Mouse (Mus musculus) urinary bladder, postnatal 14 days (tissue): ENCODE results near the gene Chn2.
A peak's percentile ranks its signal among the peaks of the same experiment; 100 is the strongest.

Experiments used
- DNase-seq: peaks from one replicate; pipeline ENCODE4 v3.0.0; 2021; ENCODE audit warnings: low spot score

Gene Chn2

GRCm38 (mm10) chr6:54076625-54077024 lies 37.3 kb downstream of the Chn2 start:
- no peak for DNase-seq

GRCm38 (mm10) chr6:54078269-54078668 lies 38.9 kb downstream of the Chn2 start:
- no peak for DNase-seq

- DNase-seq, result no peak
Observed at GRCm38 (mm10) chr6:54079881-54080280, 40.5 kb downstream of the Chn2 start.

GRCm38 (mm10) chr6:54080518-54081285 lies 41.3 kb downstream of the Chn2 start:
- DNase-seq, result no peak

GRCm38 (mm10) chr6:54082576-54082975 lies 43.2 kb downstream of the Chn2 start:
- no peak for DNase-seq

GRCm38 (mm10) chr6:54084046-54084445 lies 44.7 kb downstream of the Chn2 start:
- DNase-seq, result no peak

- no peak for DNase-seq
Observed at GRCm38 (mm10) chr6:54085009-54085408, 45.7 kb downstream of the Chn2 start.

- no peak for DNase-seq
Observed at GRCm38 (mm10) chr6:54088168-54088567, 48.8 kb downstream of the Chn2 start.

GRCm38 (mm10) chr6:54090822-54091221 lies 51.5 kb downstream of the Chn2 start:
- no peak for DNase-seq

GRCm38 (mm10) chr6:54092920-54093319 lies 53.6 kb downstream of the Chn2 start:
- no peak for DNase-seq

- DNase-seq, result no peak
Observed at GRCm38 (mm10) chr6:54096147-54096761, 56.9 kb downstream of the Chn2 start.

- no peak for DNase-seq
Observed at GRCm38 (mm10) chr6:54096836-54097235, 57.5 kb downstream of the Chn2 start.

GRCm38 (mm10) chr6:54098339-54098738 lies 59.0 kb downstream of the Chn2 start:
- no peak for DNase-seq

GRCm38 (mm10) chr6:54099659-54100058 lies 60.3 kb downstream of the Chn2 start:
- peak; percentile 29 for DNase-seq

GRCm38 (mm10) chr6:54102210-54102609 lies 62.9 kb downstream of the Chn2 start:
- DNase-seq, result no peak

GRCm38 (mm10) chr6:54103276-54103975 lies 64.1 kb downstream of the Chn2 start:
- DNase-seq, result no peak

GRCm38 (mm10) chr6:54111416-54111984 lies 72.1 kb downstream of the Chn2 start:
- no peak for DNase-seq

- DNase-seq, result no peak
Observed at GRCm38 (mm10) chr6:54113338-54113737, 74.0 kb downstream of the Chn2 start.

- DNase-seq, result no peak
Observed at GRCm38 (mm10) chr6:54114412-54114811, 75.1 kb downstream of the Chn2 start.

- DNase-seq, result no peak
Observed at GRCm38 (mm10) chr6:54116299-54116698, 76.9 kb downstream of the Chn2 start.

- DNase-seq, result no peak
Observed at GRCm38 (mm10) chr6:54117001-54117591, 77.7 kb downstream of the Chn2 start.

GRCm38 (mm10) chr6:54118395-54118794 lies 79.0 kb downstream of the Chn2 start:
- no peak for DNase-seq
